Mouse (Mus musculus) CD4-positive, CD25-positive, alpha-beta regulatory T cell (primary cell): Measurements from ENCODE around the gene Khdc4. TPM values are rescaled to one million over a fixed set of nuclear protein-coding genes. Genes with fewer than 3 reads are reported as not detected.

Source experiments
- polyA plus RNA-seq: library from polyadenylated mRNA; unstranded; fragments of 100-300 nt; shearing (Covaris generic); gene quantifications from one replicate; pipeline ENCODE4 v1.2.1, GENCODE M21; 2017

Gene Khdc4
- 119 TPM for polyA plus RNA-seq

DNA sequence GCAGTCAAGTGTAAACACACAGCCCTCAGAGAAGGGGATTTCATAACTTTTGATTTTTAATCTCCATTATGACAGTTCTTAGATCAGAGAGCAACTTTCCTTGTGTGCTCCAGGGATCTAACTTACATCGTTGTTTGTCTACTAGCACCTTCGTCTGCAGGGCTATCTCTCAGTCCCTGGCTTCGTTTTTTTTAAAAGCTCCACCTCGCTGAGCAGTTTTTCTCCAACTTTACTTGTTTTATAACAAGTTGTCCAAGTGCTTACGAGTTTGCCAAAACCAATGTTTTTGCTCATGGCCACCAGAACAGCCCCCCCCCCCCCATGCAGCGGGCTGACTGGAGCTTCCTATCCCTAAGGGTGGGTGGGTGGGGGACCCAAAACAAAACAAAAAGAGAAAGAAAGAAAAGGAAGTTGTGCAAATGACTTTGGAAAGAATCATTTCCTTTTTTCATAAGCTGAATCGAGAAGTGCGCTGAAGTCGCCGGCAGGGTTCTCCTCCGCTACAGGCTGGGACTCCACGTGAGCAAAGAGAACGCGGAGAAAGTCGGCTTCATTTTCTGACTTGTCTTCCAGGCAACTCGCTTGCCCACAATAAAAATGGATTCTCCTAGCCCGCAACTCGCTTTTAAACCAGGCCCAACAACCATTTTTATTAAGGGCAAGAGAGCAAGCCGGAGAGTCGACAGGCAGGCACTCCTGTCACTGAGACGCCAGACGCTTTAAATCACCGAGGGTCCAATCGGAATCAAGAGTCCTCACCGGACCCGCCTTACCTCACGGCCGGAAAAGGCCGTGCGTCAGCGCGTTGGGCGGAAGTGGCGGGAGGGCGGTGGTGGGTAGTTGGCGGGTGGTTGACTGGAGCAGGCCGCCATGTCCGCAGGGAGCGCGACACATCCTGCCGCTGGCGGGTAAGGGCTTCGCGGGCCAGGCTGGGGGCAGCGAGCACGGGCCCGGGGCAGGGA, at the start of gene Khdc4:
Gene Khdc4, plus strand, starts transcription at position 824 of the 962 bp plus-strand sequence.

DNA sequence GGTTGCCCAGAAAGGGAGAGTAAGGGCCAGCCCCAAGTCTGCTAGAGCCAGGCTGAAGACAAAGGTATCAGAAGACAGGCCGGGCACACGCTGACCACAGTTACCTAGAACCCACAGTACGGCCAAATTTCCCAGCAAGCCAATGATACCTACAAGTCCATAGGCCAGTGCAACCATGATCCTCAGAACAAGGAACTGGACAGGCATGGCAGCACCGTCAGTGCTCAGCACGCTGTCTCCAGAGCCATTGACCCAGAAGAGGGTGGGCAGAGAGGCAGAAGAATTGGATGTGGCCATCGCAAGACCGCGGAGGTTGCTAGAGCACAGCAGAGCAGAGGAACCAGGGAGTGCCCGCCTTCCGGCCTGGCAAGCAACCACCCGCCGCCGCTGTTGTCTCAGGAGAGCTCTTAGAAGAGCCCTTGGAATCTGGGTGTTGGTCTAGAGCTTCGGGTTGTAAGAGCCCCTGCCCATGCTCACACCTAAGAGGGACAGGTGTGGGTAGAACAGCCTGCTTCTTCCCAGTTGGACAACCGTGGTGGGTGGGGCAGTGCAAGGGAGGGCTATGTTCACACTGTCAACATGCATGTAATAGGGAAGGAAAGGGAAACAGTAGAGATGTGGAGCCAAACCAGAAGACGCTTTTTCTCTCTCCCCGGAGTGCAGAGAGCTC, 32.6 kb upstream of the Khdc4 start, which contains the start of gene Rxfp4:
Gene Rxfp4, minus strand, starts transcription at position 297 of the 670 bp plus-strand sequence.

DNA sequence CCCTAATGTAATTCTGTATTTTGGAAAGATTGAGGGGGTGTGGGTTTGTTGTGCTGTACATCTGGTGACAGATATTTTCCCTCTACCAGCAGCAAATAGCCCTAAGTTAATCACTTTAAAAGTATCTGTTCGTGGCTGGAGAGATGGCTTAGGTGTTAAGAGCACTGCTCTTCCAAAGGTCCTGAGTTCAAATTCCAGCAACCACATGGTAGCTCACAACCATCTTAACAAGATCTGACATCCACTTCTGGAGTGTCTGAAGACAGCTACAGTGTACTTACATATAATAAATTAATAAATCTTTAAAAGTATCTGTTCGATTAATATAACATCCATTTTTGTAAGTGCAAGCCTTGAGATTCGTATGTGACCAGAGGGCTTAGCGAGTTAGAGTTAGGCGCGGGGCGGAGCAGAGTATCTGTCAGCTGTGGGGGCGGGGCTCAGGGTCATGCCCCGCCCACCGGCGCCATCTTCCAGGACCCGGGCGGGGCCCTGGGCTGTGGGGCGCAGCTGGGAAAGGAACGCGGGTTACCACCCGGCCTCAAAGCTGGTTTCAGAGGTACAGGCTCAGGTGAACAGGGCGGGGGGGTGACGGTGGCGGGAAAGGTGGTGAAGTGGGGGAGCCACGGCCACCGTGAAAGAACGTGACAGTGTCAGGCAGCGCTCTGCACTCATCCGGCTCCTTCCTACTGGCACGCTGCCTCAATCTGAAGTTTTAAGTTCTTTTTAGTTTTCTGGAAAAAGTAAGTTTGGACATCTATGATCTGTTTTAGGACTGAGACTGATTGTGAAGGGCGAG, 31.0 kb downstream of the Khdc4 start, which contains the start of gene Rit1:
Gene Rit1, plus strand, starts transcription at position 440 of the 799 bp plus-strand sequence.

Other genes with a start within 250 kb of the Khdc4 start
- 67.7 TPM for gene Sema4a, start 224.6 kb upstream of the Khdc4 start, polyA plus RNA-seq
- 9.6 TPM for gene Lmna, start 175.8 kb upstream of the Khdc4 start, polyA plus RNA-seq
- 0.38 TPM for gene Mex3a, start 153.4 kb upstream of the Khdc4 start, polyA plus RNA-seq
- not detected for gene Rab25, start 137.5 kb upstream of the Khdc4 start, polyA plus RNA-seq
- gene Lamtor2, start 132.7 kb upstream of the Khdc4 start, polyA plus RNA-seq = 183 TPM
- gene Ubqln4, start 132.0 kb upstream of the Khdc4 start, polyA plus RNA-seq = 66.9 TPM
- gene Ssr2, start 109.9 kb upstream of the Khdc4 start, polyA plus RNA-seq = 126 TPM
- 126 TPM for gene Arhgef2, start 79.8 kb upstream of the Khdc4 start, polyA plus RNA-seq
- not detected for gene Rxfp4, start 32.7 kb upstream of the Khdc4 start, polyA plus RNA-seq
- gene Rit1, start 31.0 kb downstream of the Khdc4 start, polyA plus RNA-seq = 49.3 TPM
- 53.3 TPM for gene Syt11, start 89.4 kb downstream of the Khdc4 start, polyA plus RNA-seq
- 30.4 TPM for gene Gon4l, start 149.4 kb downstream of the Khdc4 start, polyA plus RNA-seq
- 36.7 TPM for gene Msto1, start 228.2 kb downstream of the Khdc4 start, polyA plus RNA-seq